Mouse (Mus musculus) ovary, postnatal 36 days (tissue): ENCODE data around the gene Abhd18.

Source experiments
- DNase-seq: peaks from one replicate; pipeline ENCODE4 v3.0.0; 2022; ENCODE audit warnings: low spot score, mixed read lengths

The Abhd18 gene

DNA sequence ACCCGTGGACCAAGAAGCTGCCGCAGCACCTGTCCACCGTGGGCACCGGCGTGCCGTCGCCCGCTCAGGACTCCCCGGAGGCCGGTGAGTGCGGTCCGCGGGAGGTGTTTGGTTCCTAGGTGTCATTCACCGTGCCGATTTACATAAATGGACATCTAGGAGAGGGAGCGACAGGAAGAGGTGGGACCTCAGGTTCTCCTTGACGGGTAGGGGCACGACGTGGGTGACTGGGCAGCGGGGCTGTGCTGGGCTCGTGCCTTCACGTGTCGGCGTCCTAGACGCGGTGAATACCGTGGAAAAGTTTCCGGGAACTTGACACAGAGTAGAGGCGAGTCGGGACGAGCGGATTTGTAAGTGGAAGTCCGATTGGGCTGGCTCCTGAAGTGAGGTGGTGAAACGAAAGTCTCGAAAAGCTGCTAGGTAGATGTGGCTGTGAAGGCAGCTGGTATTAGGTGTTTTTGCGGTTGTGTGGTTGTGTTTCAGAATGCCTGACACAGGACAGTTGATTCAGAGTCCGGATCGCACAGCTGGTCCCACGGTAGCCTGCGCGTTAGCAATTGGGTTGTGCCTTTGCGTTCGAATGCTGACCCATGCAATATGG is 103.9 kb downstream of the Abhd18 start:
- peak; percentile 51 for DNase-seq

DNA sequence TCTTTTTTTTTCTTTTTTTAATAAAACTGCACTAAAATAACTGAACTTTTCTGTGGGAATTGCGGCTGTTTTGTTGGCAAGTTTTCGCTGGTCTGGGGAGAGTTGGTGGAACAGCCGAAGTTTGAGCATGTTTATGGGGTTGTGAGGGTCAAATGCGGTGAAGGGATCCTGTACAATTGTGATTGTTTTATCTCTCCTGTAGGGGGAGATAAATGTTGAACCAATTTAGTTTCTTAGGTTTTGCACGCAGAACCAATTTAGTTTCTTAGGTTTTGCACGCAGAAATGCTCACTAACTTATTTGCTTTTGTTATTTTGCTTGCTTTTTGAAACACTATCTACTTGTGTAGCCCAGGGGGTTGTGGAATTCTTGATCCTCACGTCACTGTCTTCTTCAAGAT is 104.6 kb downstream of the Abhd18 start:
- DNase-seq = no peak

DNA sequence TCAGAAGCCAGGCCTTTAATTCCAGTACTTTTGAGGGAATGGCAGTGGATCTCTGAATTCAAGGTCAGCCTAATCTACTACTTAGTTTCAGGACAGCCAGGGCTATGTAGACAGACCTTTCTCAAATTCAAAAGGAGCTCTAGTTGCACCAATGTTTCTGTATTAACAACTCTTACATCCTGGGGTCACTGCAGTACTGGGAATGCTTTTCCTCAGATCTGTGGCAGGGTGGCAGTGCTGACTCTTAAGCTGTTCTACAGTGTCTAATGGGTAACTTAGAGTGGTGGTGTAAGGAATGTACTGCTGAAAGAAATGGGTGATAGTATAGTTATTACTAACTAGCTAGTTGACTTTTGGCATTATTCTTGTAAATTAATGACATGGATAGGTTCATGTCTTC is 105.8 kb downstream of the Abhd18 start:
- DNase-seq = no peak

DNA sequence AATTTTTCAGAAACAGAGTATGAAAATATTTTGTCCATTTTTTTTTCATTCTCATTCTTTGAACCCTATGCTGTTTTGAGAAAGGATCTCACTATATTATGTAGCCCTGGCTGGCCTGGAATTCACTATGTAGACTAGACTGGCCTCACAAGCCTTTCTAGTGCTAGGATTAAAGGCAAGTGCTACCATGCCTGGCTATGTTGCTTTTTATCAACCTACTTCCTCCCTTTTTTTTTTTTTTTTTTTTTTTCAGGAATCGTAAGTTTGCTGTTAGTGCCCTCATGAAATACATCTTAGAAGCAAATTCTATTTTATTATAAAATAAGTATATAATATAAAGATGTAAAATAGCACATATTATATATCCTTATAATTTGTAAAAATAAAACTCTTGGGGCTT is 108.0 kb downstream of the Abhd18 start:
- DNase-seq = no peak

DNA sequence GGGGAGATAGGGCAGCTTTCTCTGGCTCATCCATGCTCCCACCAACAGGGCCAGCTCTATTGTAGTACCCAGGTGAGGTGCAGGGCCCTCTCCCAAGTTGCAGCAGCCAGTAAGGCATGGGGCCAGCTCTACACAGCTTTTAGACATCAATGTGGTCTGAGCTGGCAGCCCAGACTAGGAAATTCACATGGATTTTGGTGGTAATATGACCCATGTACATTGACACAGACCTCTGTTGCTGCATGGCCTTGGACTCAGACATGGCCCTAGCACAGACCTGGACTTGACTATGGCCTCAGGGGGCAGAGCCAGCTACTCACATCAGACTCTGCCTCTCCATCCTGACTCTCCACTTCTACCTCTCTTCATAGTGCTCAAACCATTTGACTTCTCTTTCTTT is 112.1 kb downstream of the Abhd18 start:
- DNase-seq = no peak

DNA sequence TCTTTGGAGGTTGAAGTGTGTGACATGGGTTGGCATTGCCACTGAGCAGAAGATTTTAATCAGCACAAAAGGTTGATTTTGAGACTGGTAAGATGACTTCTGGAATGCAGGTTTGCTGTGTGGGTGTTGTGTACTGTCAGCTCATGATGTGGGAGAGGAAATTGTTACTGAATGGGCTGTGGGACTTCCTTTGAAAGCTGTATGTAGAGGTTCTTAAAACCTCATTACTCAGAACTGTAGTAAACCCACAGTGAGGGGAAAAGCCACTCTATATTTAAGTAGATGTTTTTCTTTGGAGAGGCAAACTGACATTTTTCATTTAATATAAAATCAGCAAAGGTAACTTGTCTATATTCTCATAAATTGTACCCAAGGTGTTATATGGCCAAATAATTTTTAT is 134.0 kb downstream of the Abhd18 start:
- no peak for DNase-seq

DNA sequence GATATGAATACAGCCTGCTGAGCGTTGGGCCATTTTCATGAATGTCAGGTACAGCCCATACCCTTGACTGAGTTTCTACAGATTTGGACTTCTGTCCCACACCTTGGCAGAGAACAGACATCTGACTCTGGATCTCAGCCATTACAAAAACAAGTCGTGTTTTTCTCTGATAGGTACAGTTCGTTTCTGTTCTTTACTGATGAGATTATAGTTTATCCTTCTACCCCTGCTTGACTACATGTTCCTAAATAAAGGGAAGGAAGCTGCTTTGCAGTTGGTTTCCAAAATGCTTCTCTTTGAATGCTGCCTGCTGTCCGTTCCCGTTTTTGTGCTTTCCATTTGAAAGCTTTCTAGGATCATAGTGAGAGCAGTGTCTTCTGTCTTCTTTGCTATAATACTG is 140.8 kb downstream of the Abhd18 start:
- no peak for DNase-seq
